Mouse (Mus musculus): ENCODE data around the gene Tmub1.

- TF ChIP-seq CTCF (IDR thresholded peaks at IDR 0.05; ENCODE audit: insufficient read depth, low read length), result no peak
- no peak for TF ChIP-seq POLR2A (IDR thresholded peaks at IDR 0.05; ENCODE audit: borderline replicate concordance, extremely low read depth, low read depth, low read length)
These were observed 27.3 kb downstream of the Tmub1 start for GRCm38 (mm10) chr5:24420381-24420780.

Data from lung, adult 2 months (tissue).